Mouse (Mus musculus) left cerebral cortex, adult 2 months (tissue): ENCODE measurements around the gene Tmem131. TPM values are rescaled to one million over a fixed set of nuclear protein-coding genes. Genes with fewer than 3 reads are reported as not detected.
A peak's percentile ranks its signal among the peaks of the same experiment; 100 is the strongest.
"Not testable (repeated sequence)": the region's sequence is repeated elsewhere in the genome, so short reads cannot be mapped to it uniquely, and the experiment has no call there.

ENCODE experiments used
- DNase-seq, 2 experiments: peaks; one replicate each; pipeline ENCODE4 v3.0.0; 2021 to 2022; ENCODE audit warnings: low spot score in 2 of 2, mixed read lengths in 1 of 2; ENCODE audit errors: extremely low spot score in 1 of 2
- H3K27ac ChIP-seq: fragments of 200-600 bp; 2 replicates; pipeline ENCODE4 v1.8.1; 2022
- H3K4me3 ChIP-seq: fragments of 200-600 bp; 2 replicates; pipeline ENCODE4 v1.8.1; 2022
- CTCF ChIP-seq: fragments of 200-600 bp; IDR thresholded peaks from 2 replicates; pipeline ENCODE4 v1.8.1; 2022; ENCODE audit warnings: antibody characterized with exemption, mild to moderate bottlenecking, moderate library complexity
- intact Hi-C: fragments of 180-260 bp; cut with DNase I; formaldehyde crosslinking; loops from one replicate; pipeline ENCODE4 v1.15.1; 2025
- total RNA-seq, 2 experiments: library from RNA; stranded (reverse); gene quantifications; 2 replicates each; pipeline ENCODE4 v1.2.3; 2021

The Tmem131 gene
- total RNA-seq, 2 experiments from 2014 or later: 53.6 to 61.1 TPM

- no peak for DNase-seq
- Histone ChIP-seq H3K27ac (no peak overlapping the region), H3K4me3 (no peak overlapping the region)
- intact Hi-C loops: no loop called here
- no peak; the same call in 1 of the 2 replicates for TF ChIP-seq CTCF
Observed at GRCm38 (mm10) chr1:36912239-36912638, 31.2 kb downstream of the Tmem131 start.

GRCm38 (mm10) chr1:36911603-36912002 lies 31.9 kb downstream of the Tmem131 start:
- Histone ChIP-seq H3K27ac (no peak overlapping the region), H3K4me3 (no peak overlapping the region)
- intact Hi-C loops: no loop called here
- no peak for TF ChIP-seq CTCF
- DNase-seq: no peak

GRCm38 (mm10) chr1:36910397-36910796 lies 33.1 kb downstream of the Tmem131 start:
- intact Hi-C loops: no loop called here
- Histone ChIP-seq H3K27ac (no peak overlapping the region), H3K4me3 (no peak overlapping the region)
- no peak for DNase-seq
- TF ChIP-seq CTCF: no peak

- H3K27ac ChIP-seq, DNase-seq, H3K4me3 ChIP-seq, intact Hi-C loops: not testable (repeated sequence)
Observed at GRCm38 (mm10) chr1:36909965-36910364, 33.5 kb downstream of the Tmem131 start.

GRCm38 (mm10) chr1:36905216-36905615 lies 38.2 kb downstream of the Tmem131 start:
- intact Hi-C loops: no loop called here
- DNase-seq: no peak
- no peak for TF ChIP-seq CTCF
- no peak overlapping the region for H3K4me3 ChIP-seq
- H3K27ac ChIP-seq: no peak overlapping the region

GRCm38 (mm10) chr1:36904489-36904888 lies 39.0 kb downstream of the Tmem131 start:
- intact Hi-C loops: no loop called here
- Histone ChIP-seq H3K27ac (no peak overlapping the region), H3K4me3 (no peak overlapping the region)
- DNase-seq: no peak
- no peak for TF ChIP-seq CTCF

GRCm38 (mm10) chr1:36904084-36904451 lies 39.4 kb downstream of the Tmem131 start:
- TF ChIP-seq CTCF: no peak; the same call in 1 of the 2 replicates
- DNase-seq: no peak
- intact Hi-C loops: no loop called here
- Histone ChIP-seq H3K27ac (no peak overlapping the region), H3K4me3 (no peak overlapping the region)

GRCm38 (mm10) chr1:36903376-36904083 lies 39.9 kb downstream of the Tmem131 start:
- intact Hi-C loops: no loop called here
- Histone ChIP-seq H3K27ac (no peak overlapping the region), H3K4me3 (no peak overlapping the region)
- DNase-seq: peak in 1 of 2 experiments; percentile 39
- TF ChIP-seq CTCF: no peak

GRCm38 (mm10) chr1:36902533-36903315 lies 40.7 kb downstream of the Tmem131 start:
- DNase-seq: no peak
- Histone ChIP-seq H3K27ac (peak overlapping the region; percentile 13; the same call in 1 of the 2 replicates), H3K4me3 (no peak overlapping the region)
- TF ChIP-seq CTCF: no peak
- intact Hi-C loops: no loop called here

- TF ChIP-seq CTCF: no peak
- Histone ChIP-seq H3K4me3 (no peak overlapping the region), H3K27ac (no peak overlapping the region)
- no peak for DNase-seq
- intact Hi-C loops: no loop called here
Observed at GRCm38 (mm10) chr1:36899622-36900021, 43.8 kb downstream of the Tmem131 start.

GRCm38 (mm10) chr1:36896423-36896822 lies 47.0 kb downstream of the Tmem131 start:
- DNase-seq: no peak
- intact Hi-C loops: no loop called here

GRCm38 (mm10) chr1:36895452-36895851 lies 48.0 kb downstream of the Tmem131 start:
- DNase-seq: no peak
- TF ChIP-seq CTCF: no peak
- Histone ChIP-seq H3K27ac (no peak overlapping the region), H3K4me3 (no peak overlapping the region)
- intact Hi-C loops: no loop called here

More at GRCm38 (mm10) chr1:36896423-36896822, 47.0 kb downstream of the Tmem131 start:
- Histone ChIP-seq H3K27ac (no peak overlapping the region), H3K4me3 (no peak overlapping the region)
- TF ChIP-seq CTCF: no peak

- Histone ChIP-seq H3K27ac (no peak overlapping the region), H3K4me3 (no peak overlapping the region)
- no peak for DNase-seq
- TF ChIP-seq CTCF: no peak
- intact Hi-C loops: no loop called here
Observed at GRCm38 (mm10) chr1:36894136-36894535, 49.3 kb downstream of the Tmem131 start.

GRCm38 (mm10) chr1:36893720-36894119 lies 49.7 kb downstream of the Tmem131 start:
- H3K27ac ChIP-seq, intact Hi-C loops, DNase-seq, H3K4me3 ChIP-seq: not testable (repeated sequence)
